Mouse (Mus musculus) E14TG2a.4 (cell line): ENCODE data around the gene Gm45140.

Experiments
- H3K27me3 ChIP-seq: 2 replicates; pipeline ENCODE4 v1.6.1; 2014; ENCODE audit warnings: low read length, control low read depth; ENCODE audit not compliant: insufficient read depth
- H3K36me3 ChIP-seq: 2 replicates; pipeline ENCODE4 v1.6.1; 2014; ENCODE audit warnings: low read length, control low read depth; ENCODE audit not compliant: insufficient read depth
- H3K4me1 ChIP-seq: replicated peaks from 2 replicates; pipeline ENCODE4 v1.6.1; 2014; ENCODE audit warnings: low read depth, low read length, control low read depth
- H3K4me3 ChIP-seq: replicated peaks from 2 replicates; pipeline ENCODE4 v1.5.1; 2014; ENCODE audit warnings: mild to moderate bottlenecking, low read length
- H3K9me3 ChIP-seq: 2 replicates; pipeline ENCODE4 v1.6.1; 2014; ENCODE audit warnings: low read length, control low read depth
- CTCF ChIP-seq: conservative IDR thresholded peaks from 2 replicates; pipeline ENCODE4 v1.5.1; 2014; ENCODE audit warnings: low read length
- NANOG ChIP-seq: IDR thresholded peaks from 2 replicates; pipeline ENCODE4 v1.6.1; 2014; ENCODE audit warnings: borderline replicate concordance, low read length, mixed read lengths
- POU5F1 ChIP-seq: IDR thresholded peaks from 2 replicates; pipeline ENCODE4 v1.6.1; 2014; ENCODE audit warnings: low read length, borderline replicate concordance

The Gm45140 gene

DNA sequence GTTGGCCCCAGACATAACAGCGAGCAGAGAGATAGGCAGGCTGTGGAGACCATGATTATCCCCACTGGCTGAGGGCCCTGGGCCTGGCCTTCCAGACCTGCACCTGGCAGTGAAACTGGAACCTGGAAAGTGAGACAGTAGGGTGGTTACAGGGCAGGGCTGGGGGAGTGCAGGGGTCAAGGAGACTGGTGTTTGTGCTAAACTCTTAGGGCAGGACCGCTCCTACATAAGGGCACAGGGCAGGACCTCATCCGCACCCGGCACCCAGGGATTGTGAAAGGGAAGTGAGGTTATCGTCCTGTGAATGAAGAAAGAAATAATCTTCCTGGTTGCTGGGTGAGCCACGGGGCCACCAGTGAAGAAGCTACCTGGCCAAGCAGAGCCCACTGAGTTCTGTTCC, 45.8 kb downstream of the Gm45140 start:
- Histone ChIP-seq H3K36me3 (peaks cover 8% of the 10 kb centered on the region), H3K9me3 (no peaks in the 10 kb centered on the region), H3K27me3 (no peaks in the 10 kb centered on the region), H3K4me3 (no peak overlapping the region), H3K4me1 (peaks cover 46% of the 10 kb centered on the region)
- TF ChIP-seq NANOG (no peak), POU5F1 (no peak), CTCF (no peak)

DNA sequence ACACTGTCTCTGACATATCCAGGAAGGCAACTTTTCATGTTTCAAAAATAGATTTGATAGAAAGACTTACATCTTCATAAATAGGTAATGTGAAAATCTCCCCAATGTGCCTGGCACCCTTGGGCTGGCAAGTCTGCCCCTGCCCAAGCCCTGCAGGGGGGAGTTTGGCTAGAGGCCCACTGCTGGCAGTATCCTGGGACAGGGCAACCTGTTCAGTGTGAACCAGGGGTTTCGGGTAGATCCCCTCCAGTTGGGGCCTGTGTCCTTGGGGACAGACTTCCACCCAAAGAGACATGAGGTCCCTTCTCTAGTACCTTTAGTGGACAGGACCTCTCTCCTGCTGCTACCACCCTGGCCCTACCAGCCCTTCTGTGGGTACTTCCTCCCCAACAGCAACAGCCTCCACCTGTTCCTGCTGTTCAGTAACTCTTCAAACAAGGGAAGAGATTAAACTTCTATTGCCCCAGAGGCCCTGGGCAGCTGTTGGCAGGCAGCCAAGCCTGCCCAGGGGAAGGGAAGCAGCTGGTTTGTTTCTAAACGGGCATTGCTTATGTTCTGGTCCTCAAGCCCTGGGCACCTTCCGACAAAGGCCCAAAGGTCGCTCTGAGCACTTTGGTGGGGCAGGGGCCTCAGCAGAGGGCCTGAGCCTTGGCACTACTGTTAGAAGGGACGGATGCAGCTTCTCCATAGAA, 46.6 kb downstream of the Gm45140 start:
- TF ChIP-seq CTCF, result no peak
- TF ChIP-seq POU5F1, result no peak
- TF ChIP-seq NANOG, result no peak
- Histone ChIP-seq H3K4me1 (peaks cover 39% of the 10 kb centered on the region), H3K4me3 (no peak overlapping the region), H3K27me3 (no peaks in the 10 kb centered on the region), H3K36me3 (peaks cover 8% of the 10 kb centered on the region), H3K9me3 (no peaks in the 10 kb centered on the region)

DNA sequence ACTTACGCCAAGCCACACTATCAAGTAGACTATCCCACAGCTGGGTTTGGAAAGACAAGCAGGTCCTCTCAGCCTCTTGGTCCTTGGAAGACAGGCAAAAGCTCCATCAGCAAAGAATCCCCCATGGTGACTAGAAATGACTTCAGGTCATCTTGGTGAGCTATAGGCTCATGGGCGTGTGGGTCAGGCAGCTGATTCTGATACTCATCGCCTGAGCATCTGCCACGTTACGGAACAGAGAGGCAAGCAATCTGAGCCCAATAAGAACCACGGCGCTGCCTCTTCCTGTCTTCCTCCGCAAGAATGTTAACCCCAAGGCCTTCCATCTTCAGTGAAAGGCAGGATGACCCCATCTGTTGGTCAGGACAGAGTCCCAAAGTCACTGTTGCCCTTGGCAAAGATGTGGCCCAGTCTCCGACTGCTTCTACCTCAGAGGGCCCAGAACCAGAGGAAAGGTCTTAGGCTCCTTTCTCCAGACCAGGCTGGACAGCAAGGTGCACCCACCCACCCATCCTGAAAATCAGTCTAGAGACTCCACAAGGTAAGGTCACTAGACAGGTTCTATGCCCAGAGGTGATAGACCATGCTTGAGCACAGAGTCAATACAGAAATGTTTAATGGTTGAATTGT, 47.2 kb downstream of the Gm45140 start:
- Histone ChIP-seq H3K27me3 (no peaks in the 10 kb centered on the region), H3K4me3 (no peak overlapping the region), H3K9me3 (no peaks in the 10 kb centered on the region), H3K4me1 (peaks cover 35% of the 10 kb centered on the region), H3K36me3 (peaks cover 8% of the 10 kb centered on the region)
- TF ChIP-seq NANOG (no peak), CTCF (no peak), POU5F1 (no peak)

DNA sequence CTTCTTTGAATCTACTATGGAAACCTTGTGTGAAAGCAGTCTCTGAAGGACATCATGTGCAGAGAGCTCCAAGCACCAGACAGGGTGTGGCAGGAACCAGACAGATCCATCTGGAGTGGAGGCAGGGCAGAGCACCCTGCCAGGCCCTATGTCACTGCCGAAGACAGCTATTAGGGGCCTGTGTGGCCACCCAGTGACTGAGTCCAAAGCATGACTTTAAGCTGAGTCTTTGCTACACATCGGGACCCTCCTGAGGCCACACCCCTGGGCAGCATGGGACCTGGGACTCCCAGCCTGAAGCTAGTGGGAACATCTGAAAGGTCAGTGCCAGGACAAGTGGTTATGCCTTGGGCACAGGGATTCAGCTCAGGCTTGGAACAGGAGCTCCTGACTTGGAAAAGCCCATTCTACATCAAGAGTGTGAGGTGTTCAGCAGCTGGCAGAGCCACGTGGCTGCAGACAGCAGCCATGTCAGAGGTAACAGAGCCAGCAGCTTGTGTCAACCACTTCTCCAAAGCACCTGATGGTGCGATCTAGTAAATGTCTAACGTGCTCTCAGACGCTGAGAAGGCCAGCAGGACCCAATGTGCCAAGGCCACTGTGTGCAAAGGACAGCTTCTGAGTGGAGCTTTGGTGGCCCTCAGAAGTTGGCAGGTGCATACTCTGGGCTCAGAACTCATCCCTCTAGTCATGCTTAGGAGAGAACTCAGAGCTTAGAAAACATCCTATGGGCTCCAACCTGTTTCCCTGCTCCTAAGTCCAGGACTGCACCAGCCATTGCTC, 48.3 kb downstream of the Gm45140 start:
- H3K9me3 ChIP-seq, result no peaks in the 10 kb centered on the region
- no peaks in the 10 kb centered on the region for H3K27me3 ChIP-seq
- H3K4me3 ChIP-seq, result no peak overlapping the region
- H3K36me3 ChIP-seq, result peaks cover 6% of the 10 kb centered on the region
- no peak for TF ChIP-seq POU5F1
- no peak for TF ChIP-seq NANOG
- peaks cover 26% of the 10 kb centered on the region for H3K4me1 ChIP-seq

DNA sequence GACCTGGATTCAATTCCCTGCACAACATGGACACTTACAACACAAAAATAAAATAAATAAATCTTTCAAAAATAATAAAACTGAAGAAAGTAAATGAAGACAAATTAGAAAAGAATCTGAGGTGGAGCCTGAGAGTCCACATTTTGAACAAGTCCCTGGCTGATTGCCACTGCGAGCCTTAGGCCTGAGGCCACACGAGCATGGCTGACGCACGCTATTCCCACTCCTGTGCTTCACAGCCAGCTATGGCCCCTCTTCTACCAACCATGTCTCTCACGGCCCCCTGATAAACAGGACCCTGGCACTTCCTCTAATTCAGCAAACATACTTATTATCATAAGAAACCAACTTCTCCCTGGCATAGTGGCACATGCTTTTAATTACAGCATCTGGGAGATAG, 49.0 kb downstream of the Gm45140 start:
- TF ChIP-seq NANOG (no peak), POU5F1 (no peak), CTCF (no peak)

GRCm38 (mm10) chr6:87784033-87784432, 51.6 kb downstream of the Gm45140 start:
- peaks cover 7% of the 10 kb centered on the region for H3K4me1 ChIP-seq
- no peak overlapping the region for H3K4me3 ChIP-seq
- H3K36me3 ChIP-seq, result no peaks in the 10 kb centered on the region
- no peaks in the 10 kb centered on the region for H3K27me3 ChIP-seq
- TF ChIP-seq CTCF (no peak), POU5F1 (no peak)
- no peaks in the 10 kb centered on the region for H3K9me3 ChIP-seq

More for the DNA sequence above, 49.0 kb downstream of the Gm45140 start:
- H3K4me1 ChIP-seq, result peaks cover 23% of the 10 kb centered on the region
- no peak overlapping the region for H3K4me3 ChIP-seq
- H3K9me3 ChIP-seq, result no peaks in the 10 kb centered on the region
- H3K27me3 ChIP-seq, result no peaks in the 10 kb centered on the region
- H3K36me3 ChIP-seq, result no peaks in the 10 kb centered on the region

DNA sequence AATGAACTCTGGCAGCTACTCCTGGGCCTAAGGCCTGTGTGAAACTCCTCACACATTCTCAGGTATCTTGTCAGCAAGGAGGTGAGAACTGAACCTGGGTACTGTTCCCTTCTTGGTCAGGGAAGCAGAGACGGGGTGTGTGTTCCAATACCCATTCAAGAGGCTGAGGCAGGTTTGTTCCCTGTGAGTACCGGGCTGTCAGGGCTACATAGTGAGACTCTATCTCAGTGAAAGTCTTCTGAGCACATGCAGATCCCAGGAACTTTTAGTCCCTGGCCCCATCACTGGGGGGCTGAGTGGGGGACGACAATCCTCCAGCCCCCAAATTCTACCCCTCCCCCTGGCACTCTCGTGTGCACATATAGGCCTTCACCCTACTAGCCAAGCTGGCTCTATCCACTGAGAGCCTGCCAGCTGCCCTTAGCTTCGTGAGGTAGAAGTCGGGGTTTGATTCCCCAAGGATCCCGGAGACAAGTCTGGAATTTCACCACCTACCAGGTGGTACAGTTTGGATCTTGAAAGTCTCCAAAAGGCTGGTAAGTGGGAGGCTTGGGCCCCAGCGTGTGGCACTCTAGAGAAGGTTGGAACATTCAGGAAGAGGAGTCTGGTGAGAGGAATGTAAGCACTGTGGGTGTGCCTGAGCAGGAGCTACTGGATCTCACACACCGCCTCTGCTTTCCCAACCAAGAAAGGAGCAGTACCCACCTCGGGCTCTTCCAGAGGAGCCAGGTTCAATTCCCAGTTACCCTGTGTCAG, 54.9 kb downstream of the Gm45140 start:
- H3K4me1 ChIP-seq, result no peaks in the 10 kb centered on the region
- H3K36me3 ChIP-seq, result no peaks in the 10 kb centered on the region
- H3K4me3 ChIP-seq, result no peak overlapping the region
- no peak for TF ChIP-seq POU5F1
- TF ChIP-seq NANOG, result no peak
- no peak for TF ChIP-seq CTCF
- H3K27me3 ChIP-seq, result peaks cover 8% of the 10 kb centered on the region
- H3K9me3 ChIP-seq, result no peaks in the 10 kb centered on the region
